Mouse (Mus musculus): ENCODE measurements around the gene Zbp1. TPM values are rescaled to one million over a fixed set of nuclear protein-coding genes. Genes with fewer than 3 reads are reported as not detected.

Zbp1 gene
- polyA plus RNA-seq, 1 experiment from 2014 or later, result not detected

DNA sequence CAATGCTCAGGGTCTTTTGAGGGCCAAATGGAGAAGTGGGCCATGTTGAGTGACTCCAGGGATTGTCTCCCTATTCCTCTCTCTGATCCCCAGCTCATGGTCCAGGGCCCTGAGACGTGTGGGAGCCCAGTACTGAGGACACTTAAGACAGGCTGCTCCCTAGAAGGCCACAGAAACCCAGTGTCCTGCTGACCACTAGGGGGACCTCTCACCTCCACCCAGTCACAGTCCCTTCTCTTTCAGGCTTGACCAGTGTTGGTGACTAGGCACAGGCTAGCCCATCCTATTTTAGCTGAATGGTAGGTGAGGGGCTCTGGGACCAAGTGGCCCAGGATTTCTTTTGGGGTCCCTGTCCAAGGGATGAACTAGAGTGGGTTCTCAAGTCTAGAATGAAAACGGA lies 48.0 kb downstream of the Zbp1 start:
- Histone ChIP-seq H3K36me3 (replicated peaks) (no peaks in the 10 kb centered on the region), H3K27me3 (ENCODE audit: poor library complexity, severe bottlenecking) (peaks cover 38% of the 10 kb centered on the region), H3K9me3 (peaks cover 5% of the 10 kb centered on the region; the same call in 1 of the 2 replicates), H3K27ac (0 out of 2 replicates have a peak overlapping the region, but pooled peaks have one; percentile 89), H3K4me3 (no peak overlapping the region), H3K4me1 (peaks cover 39% of the 10 kb centered on the region)
- DNase-seq (ENCODE audit: extremely low spot score, low spot score), result no peak
- 50% methylated on average over 2 of the region's 2 CpGs for whole genome bisulfite sequencing

DNA sequence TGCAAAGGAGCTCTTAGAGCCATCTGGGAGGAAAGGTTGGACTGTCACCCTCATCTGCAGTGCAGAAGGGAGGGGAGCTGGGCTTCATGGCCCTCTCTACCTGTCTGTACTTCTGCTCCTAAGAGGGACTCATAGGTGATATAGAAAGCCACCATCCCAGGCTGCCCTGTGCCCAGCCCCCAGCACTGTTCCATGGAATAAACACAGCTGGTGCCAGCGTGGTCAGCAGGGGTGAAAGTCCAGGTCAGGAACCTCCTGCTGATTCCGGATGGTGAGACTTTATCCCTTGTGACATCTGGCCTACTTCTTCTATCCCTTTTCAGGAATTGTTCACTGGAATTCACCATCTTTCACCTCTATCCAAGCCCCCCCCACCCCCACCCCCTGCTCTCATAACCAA lies 48.6 kb downstream of the Zbp1 start:
- H3K4me1 ChIP-seq, result peaks cover 39% of the 10 kb centered on the region
- H3K9me3 ChIP-seq, result no peaks in the 10 kb centered on the region
- 68% methylated on average over 2 of the region's 2 CpGs for WGBS
- H3K4me3 ChIP-seq, result no peak overlapping the region
- no peaks in the 10 kb centered on the region for H3K36me3 ChIP-seq (replicated peaks)
- no peak overlapping the region for H3K27ac ChIP-seq
- H3K27me3 ChIP-seq (ENCODE audit: poor library complexity, severe bottlenecking), result peaks cover 38% of the 10 kb centered on the region
- no peak for DNase-seq (ENCODE audit: extremely low spot score, low spot score)

DNA sequence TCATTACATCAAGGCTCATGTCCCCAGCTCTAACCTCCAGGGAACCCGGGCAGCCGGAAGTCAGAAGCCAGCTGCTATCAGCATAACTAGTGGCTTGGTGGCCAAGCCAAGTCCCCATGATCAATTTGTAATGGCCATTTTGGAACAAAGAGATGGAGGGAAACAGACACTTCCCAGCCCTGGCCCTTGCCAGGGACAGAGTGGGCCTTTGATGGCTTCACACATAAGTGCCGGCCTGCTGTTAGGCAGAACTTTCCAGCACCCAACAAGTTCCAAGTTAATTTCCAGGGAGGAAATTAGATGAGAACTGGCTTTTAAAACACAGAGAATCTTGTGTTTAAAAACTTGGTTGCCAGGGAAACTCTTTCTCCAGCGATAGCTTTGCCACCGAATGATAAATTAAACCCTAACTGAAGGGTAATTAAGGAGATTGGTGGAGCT lies 50.3 kb downstream of the Zbp1 start:
- Histone ChIP-seq H3K36me3 (replicated peaks) (no peaks in the 10 kb centered on the region), H3K27me3 (ENCODE audit: poor library complexity, severe bottlenecking) (peaks cover 38% of the 10 kb centered on the region), H3K27ac (no peak overlapping the region), H3K9me3 (no peaks in the 10 kb centered on the region), H3K4me1 (peaks cover 25% of the 10 kb centered on the region), H3K4me3 (no peak overlapping the region)
- 89% methylated on average over 5 of the region's 5 CpGs for WGBS
- no peak for DNase-seq (ENCODE audit: extremely low spot score, low spot score)

DNA sequence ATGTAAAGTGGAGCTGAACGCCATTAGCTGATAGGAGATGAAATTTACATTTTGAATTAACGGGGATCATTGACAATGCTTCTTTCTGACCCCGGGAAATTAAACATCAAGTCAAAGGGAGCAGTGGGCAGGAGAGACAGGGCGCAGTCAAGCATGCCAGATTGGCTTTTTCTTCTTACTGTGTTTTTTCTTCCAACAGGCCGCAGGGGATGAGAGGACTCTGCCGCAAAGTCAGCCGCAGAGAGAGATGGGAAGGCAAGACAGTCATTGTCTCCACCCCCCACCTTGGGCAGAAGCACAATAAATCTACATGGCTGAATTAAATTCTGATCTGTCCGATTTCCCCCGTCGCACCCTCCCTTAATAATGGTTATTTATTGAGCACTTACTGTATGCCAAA lies 53.4 kb downstream of the Zbp1 start:
- H3K27ac ChIP-seq, result no peak overlapping the region
- no peaks in the 10 kb centered on the region for H3K9me3 ChIP-seq
- DNase-seq (ENCODE audit: extremely low spot score, low spot score), result no peak
- H3K4me3 ChIP-seq, result no peak overlapping the region
- WGBS, result 90% methylated on average over 10 of the region's 10 CpGs
- no peaks in the 10 kb centered on the region for H3K4me1 ChIP-seq
- H3K36me3 ChIP-seq (replicated peaks), result no peaks in the 10 kb centered on the region
- H3K27me3 ChIP-seq (ENCODE audit: poor library complexity, severe bottlenecking), result peaks cover 12% of the 10 kb centered on the region

DNA sequence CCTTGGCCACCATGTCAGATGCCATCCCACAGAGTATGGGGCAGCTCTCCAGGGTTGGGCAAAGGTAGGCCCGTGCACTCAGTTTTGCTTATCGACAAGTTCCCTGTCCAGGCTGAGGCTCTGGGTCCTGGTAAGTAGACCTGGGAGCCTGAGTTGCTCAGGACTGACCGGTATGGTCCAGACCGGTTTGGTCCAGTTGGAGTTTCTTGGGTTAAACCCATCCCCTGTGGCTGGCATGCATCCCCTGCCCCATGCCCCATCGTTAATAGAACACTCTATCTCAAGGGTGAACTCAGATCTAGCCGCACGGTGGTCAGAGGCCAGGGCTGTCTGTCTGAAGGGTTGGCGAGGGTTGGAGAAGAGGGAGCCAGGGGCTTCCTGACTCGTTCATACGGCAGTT lies 53.8 kb downstream of the Zbp1 start:
- no peak for DNase-seq (ENCODE audit: extremely low spot score, low spot score)
- 88% methylated on average over 10 of the region's 10 CpGs for WGBS
- no peaks in the 10 kb centered on the region for H3K36me3 ChIP-seq (replicated peaks)
- no peak overlapping the region for H3K27ac ChIP-seq
- peaks cover 9% of the 10 kb centered on the region; the same call in 1 of the 2 replicates for H3K27me3 ChIP-seq (ENCODE audit: poor library complexity, severe bottlenecking)
- no peaks in the 10 kb centered on the region for H3K4me1 ChIP-seq
- no peaks in the 10 kb centered on the region for H3K9me3 ChIP-seq
- no peak overlapping the region for H3K4me3 ChIP-seq

DNA sequence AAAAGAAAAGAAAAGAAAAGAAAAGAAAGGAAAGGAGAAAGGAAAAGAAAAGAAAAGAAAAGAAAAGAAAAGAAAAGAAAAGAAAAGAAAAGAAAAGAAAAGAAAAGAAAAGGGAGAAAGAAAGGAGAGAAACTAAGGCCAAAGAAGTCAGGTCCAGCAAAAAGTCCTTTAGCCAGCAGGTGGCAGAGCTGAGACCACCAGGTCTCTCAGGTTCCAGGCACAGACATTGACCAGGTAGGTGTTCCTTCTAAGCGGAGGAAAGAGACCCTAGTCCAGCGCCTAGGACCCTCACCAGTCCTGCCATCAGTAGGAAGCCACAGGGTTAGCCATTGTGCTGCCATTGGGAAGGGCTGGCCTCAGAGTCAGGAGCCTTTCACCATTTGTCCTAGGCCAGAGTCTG lies 54.4 kb downstream of the Zbp1 start:
- DNase-seq (ENCODE audit: extremely low spot score, low spot score), result no peak
- H3K4me1 ChIP-seq, result peaks cover 6% of the 10 kb centered on the region
- peaks cover 7% of the 10 kb centered on the region; the same call in 1 of the 2 replicates for H3K27me3 ChIP-seq (ENCODE audit: poor library complexity, severe bottlenecking)
- H3K36me3 ChIP-seq (replicated peaks), result no peaks in the 10 kb centered on the region
- H3K4me3 ChIP-seq, result no peak overlapping the region
- H3K9me3 ChIP-seq, result no peaks in the 10 kb centered on the region
- no peak overlapping the region for H3K27ac ChIP-seq
- 44% methylated on average over 2 of the region's 2 CpGs for WGBS

DNA sequence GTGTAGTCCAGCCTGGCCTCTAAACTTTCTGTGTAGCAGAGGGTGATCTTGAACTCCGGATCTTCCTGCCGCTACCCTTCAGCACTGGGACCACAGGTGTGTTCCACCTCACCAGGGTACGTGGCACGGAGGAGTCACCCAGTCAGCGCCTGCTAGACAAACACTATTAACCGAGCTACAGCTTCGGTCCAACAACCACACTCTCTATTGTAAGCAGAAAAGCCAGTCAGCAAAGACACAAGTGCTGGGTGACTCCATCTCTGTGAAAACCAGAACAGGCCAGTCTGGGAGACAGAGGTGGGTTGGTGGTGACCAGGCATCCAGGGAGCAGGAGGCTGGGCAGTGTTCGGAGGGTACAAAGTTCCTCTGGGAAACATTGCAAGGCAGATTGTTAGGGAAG lies 55.3 kb downstream of the Zbp1 start:
- 88% methylated on average over 8 of the region's 8 CpGs for WGBS
- no peaks in the 10 kb centered on the region for H3K9me3 ChIP-seq
- peaks cover 9% of the 10 kb centered on the region for H3K4me1 ChIP-seq
- DNase-seq (ENCODE audit: extremely low spot score, low spot score), result no peak
- no peak overlapping the region for H3K4me3 ChIP-seq
- no peaks in the 10 kb centered on the region for H3K36me3 ChIP-seq (replicated peaks)
- H3K27me3 ChIP-seq (ENCODE audit: poor library complexity, severe bottlenecking), result peaks cover 3% of the 10 kb centered on the region; the same call in 1 of the 2 replicates
- no peak overlapping the region for H3K27ac ChIP-seq

DNA sequence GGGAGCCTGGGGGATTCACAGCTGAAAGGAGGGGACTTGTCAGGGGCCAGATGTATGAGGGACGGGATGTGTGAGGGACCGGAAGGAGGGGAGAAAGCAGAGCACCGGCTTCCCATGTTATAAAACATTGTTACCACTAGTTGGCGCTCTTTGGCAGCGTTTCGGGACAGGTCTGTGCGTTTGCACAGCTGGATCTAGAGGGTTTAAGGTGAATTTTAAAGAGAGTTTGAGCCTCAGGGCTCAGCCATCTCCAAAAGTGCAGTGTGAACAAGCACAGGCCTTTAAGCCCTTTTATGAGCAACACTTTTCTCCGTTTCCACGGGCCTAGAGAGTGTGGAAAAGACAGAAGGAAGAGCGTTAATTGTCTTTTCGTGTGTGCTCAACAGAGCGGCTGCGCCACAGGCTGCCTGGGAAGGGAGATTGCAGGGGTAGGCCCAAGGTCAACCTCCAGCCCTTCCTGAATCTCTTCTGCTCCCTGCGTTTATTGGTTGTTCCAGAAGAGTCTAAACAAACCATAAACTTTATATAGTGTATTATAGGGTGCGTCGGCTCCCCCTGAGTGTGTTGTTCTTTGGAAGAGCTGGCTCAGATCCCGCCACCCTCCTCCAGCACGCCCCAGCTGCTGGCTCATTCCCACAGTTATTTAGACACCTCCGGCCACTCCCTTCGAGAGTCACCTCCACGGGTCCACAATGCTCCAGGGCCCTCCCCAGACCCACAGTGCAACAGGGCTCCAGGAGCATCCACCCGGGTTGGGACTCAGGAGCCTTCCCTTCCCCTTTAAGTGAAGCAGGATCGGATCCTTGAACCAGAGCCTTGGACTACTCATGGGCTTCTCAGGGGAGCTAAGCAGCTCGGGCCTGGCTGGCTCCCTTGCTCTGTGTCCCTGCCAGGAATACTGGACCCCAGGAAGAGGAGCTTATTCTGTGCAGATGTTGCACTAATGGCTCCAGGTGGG lies 59.1 kb downstream of the Zbp1 start:
- Histone ChIP-seq H3K36me3 (replicated peaks) (no peaks in the 10 kb centered on the region), H3K27ac (peak overlapping the region; percentile 56), H3K4me1 (peaks cover 9% of the 10 kb centered on the region), H3K9me3 (no peaks in the 10 kb centered on the region), H3K4me3 (no peak overlapping the region), H3K27me3 (ENCODE audit: poor library complexity, severe bottlenecking) (peaks cover 3% of the 10 kb centered on the region; the same call in 1 of the 2 replicates)
- 58% methylated on average over 24 of the region's 24 CpGs for WGBS
- peak; percentile 71 for DNase-seq (ENCODE audit: extremely low spot score, low spot score)

DNA sequence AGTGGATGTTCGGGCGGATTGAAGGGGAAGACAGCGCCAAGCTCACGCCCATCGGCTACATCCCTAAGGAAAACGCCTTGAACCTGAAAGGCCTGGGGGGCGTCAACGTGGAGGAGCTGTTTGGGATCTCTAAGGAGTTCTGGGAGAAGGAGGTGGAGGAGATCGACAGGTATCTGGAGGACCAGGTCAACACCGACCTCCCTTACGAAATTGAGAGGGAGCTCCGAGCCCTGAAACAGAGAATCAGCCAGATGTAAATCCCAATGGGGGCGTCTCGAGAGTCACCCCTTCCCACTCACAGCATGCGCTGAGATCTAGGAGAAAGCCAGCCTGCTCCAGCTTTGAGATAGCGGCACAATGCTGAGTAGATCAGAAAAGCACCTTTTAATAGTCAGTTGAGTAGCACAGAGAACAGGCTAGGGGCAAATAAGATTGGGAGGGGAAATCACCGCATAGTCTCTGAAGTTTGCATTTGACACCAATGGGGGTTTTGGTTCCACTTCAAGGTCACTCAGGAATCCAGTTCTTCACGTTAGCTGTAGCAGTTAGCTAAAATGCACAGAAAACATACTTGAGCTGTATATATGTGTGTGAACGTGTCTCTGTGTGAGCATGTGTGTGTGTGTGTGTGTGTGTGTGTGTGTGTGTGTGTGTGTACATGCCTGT lies 60.2 kb downstream of the Zbp1 start:
- 90% methylated on average over 19 of the region's 19 CpGs for WGBS

DNA sequence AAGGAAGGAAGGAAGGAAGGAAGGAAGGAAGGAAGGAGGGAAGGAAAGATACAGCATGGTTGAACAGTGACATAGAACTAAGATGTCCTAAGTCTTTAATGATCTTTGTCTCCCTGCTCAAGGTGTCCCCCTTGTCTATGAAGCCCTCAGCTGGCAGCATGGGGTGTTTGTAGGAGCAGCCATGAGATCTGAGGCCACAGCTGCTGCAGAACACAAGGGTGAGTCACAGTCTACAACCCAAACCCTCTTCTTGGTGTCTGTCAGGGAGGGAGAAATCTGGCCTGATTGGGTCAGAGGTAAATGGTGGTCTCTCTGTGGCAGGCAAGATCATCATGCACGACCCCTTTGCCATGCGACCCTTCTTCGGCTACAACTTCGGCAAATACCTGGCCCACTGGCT lies 60.9 kb downstream of the Zbp1 start:
- Histone ChIP-seq H3K36me3 (replicated peaks) (no peaks in the 10 kb centered on the region), H3K27ac (no peak overlapping the region), H3K4me3 (no peak overlapping the region), H3K27me3 (ENCODE audit: poor library complexity, severe bottlenecking) (peaks cover 3% of the 10 kb centered on the region; the same call in 1 of the 2 replicates), H3K4me1 (peaks cover 9% of the 10 kb centered on the region), H3K9me3 (no peaks in the 10 kb centered on the region)
- WGBS, result 92% methylated on average over 4 of the region's 4 CpGs
- no peak for DNase-seq (ENCODE audit: extremely low spot score, low spot score)

More for the DNA sequence above, 60.2 kb downstream of the Zbp1 start:
- H3K36me3 ChIP-seq (replicated peaks), result no peaks in the 10 kb centered on the region
- no peak for DNase-seq (ENCODE audit: extremely low spot score, low spot score)
- H3K4me3 ChIP-seq, result no peak overlapping the region
- H3K9me3 ChIP-seq, result no peaks in the 10 kb centered on the region
- peaks cover 3% of the 10 kb centered on the region; the same call in 1 of the 2 replicates for H3K27me3 ChIP-seq (ENCODE audit: poor library complexity, severe bottlenecking)
- peaks cover 9% of the 10 kb centered on the region for H3K4me1 ChIP-seq
- H3K27ac ChIP-seq, result no peak overlapping the region

DNA sequence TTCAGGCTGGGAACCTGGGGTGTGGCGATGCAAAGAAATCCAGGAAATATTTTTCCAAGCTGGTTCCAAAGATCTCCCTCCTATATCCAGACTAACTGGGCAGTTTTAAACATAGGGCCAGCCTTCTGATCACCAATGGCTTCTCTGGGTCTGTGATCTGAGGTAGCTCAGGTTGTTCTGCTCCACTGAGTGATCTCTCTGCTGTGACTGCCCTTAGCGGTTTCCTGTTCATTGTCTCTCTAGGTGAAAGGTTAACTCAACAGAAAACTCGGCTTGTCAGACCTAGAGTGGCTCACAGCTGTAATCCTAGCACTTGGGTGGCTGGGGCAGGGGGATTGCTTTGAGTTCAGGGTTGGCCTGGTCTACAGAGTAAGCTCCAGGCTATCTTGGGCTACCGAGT lies 61.3 kb downstream of the Zbp1 start:
- H3K4me3 ChIP-seq, result no peak overlapping the region
- no peak overlapping the region for H3K27ac ChIP-seq
- no peak for DNase-seq (ENCODE audit: extremely low spot score, low spot score)
- H3K36me3 ChIP-seq (replicated peaks), result no peaks in the 10 kb centered on the region
- H3K27me3 ChIP-seq (ENCODE audit: poor library complexity, severe bottlenecking), result peaks cover 2% of the 10 kb centered on the region; the same call in 1 of the 2 replicates
- 74% methylated on average over 4 of the region's 4 CpGs for whole genome bisulfite sequencing
- no peaks in the 10 kb centered on the region for H3K9me3 ChIP-seq
- H3K4me1 ChIP-seq, result peaks cover 9% of the 10 kb centered on the region

DNA sequence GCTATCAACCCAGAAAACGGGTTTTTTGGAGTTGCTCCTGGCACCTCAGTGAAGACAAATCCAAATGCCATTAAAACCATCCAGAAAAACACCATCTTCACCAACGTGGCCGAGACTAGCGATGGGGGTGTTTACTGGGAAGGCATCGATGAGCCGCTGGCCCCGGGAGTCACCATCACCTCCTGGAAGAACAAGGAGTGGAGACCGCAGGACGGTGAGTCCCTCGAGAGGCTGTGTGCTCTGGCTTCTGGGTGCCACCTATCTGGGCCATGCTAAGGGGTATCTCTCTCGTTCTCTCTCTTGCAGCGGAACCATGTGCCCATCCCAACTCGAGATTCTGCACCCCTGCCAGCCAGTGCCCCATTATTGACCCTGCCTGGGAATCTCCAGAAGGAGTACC lies 61.8 kb downstream of the Zbp1 start:
- Histone ChIP-seq H3K36me3 (replicated peaks) (no peaks in the 10 kb centered on the region), H3K4me1 (peaks cover 9% of the 10 kb centered on the region), H3K9me3 (no peaks in the 10 kb centered on the region), H3K27ac (no peak overlapping the region), H3K27me3 (ENCODE audit: poor library complexity, severe bottlenecking) (no peaks in the 10 kb centered on the region), H3K4me3 (no peak overlapping the region)
- no peak for DNase-seq (ENCODE audit: extremely low spot score, low spot score)
- 87% methylated on average over 13 of the region's 13 CpGs for whole genome bisulfite sequencing
